Mouse (Mus musculus): ENCODE results near the gene Dst.

Gene Dst

GRCm38 (mm10) chr1:33916554-33916953, 8.5 kb downstream of the Dst start:
- in situ Hi-C loops (cut with MboI; ENCODE audit: low pct_unique_long_range_greater_than_20kb in 1 of 2, low sequenced_read_pairs in 2 of 2, unreplicated experiment in 1 of 2): no loop called here

- in situ Hi-C loops (cut with MboI; ENCODE audit: low pct_unique_long_range_greater_than_20kb in 1 of 2, low sequenced_read_pairs in 2 of 2, unreplicated experiment in 1 of 2): no loop called here
Observed at GRCm38 (mm10) chr1:33922975-33923374, 14.9 kb downstream of the Dst start.

GRCm38 (mm10) chr1:33925283-33925682, 17.3 kb downstream of the Dst start:
- in situ Hi-C loops (cut with MboI; ENCODE audit: low pct_unique_long_range_greater_than_20kb in 1 of 2, low sequenced_read_pairs in 2 of 2, unreplicated experiment in 1 of 2): no loop called here

- in situ Hi-C loops (cut with MboI; ENCODE audit: low pct_unique_long_range_greater_than_20kb in 1 of 2, low sequenced_read_pairs in 2 of 2, unreplicated experiment in 1 of 2): no loop called here
Observed at GRCm38 (mm10) chr1:33927466-33927865, 19.4 kb downstream of the Dst start.

GRCm38 (mm10) chr1:33931791-33932190, 23.8 kb downstream of the Dst start:
- in situ Hi-C loops (cut with MboI; ENCODE audit: low pct_unique_long_range_greater_than_20kb in 1 of 2, low sequenced_read_pairs in 2 of 2, unreplicated experiment in 1 of 2): no loop called here

- in situ Hi-C loops (cut with MboI; ENCODE audit: low pct_unique_long_range_greater_than_20kb in 1 of 2, low sequenced_read_pairs in 2 of 2, unreplicated experiment in 1 of 2): no loop called here
Observed at GRCm38 (mm10) chr1:33932196-33932595, 24.2 kb downstream of the Dst start.

- in situ Hi-C loops (cut with MboI; ENCODE audit: low pct_unique_long_range_greater_than_20kb in 1 of 2, low sequenced_read_pairs in 2 of 2, unreplicated experiment in 1 of 2): no loop called here
Observed at GRCm38 (mm10) chr1:33932845-33933499, 24.9 kb downstream of the Dst start.

- in situ Hi-C loops (cut with MboI; ENCODE audit: low pct_unique_long_range_greater_than_20kb in 1 of 2, low sequenced_read_pairs in 2 of 2, unreplicated experiment in 1 of 2): no loop called here
Observed at GRCm38 (mm10) chr1:33935946-33936345, 27.9 kb downstream of the Dst start.

- in situ Hi-C loops (cut with MboI; ENCODE audit: low pct_unique_long_range_greater_than_20kb in 1 of 2, low sequenced_read_pairs in 2 of 2, unreplicated experiment in 1 of 2): no loop called here
Observed at GRCm38 (mm10) chr1:33939828-33940227, 31.8 kb downstream of the Dst start.

- in situ Hi-C loops (cut with MboI; ENCODE audit: low pct_unique_long_range_greater_than_20kb in 1 of 2, low sequenced_read_pairs in 2 of 2, unreplicated experiment in 1 of 2): no loop called here
Observed at GRCm38 (mm10) chr1:33940364-33940928, 32.4 kb downstream of the Dst start.

- in situ Hi-C loops (cut with MboI; ENCODE audit: low pct_unique_long_range_greater_than_20kb in 1 of 2, low sequenced_read_pairs in 2 of 2, unreplicated experiment in 1 of 2): no loop called here
Observed at GRCm38 (mm10) chr1:33942638-33943037, 34.6 kb downstream of the Dst start.

- in situ Hi-C loops (cut with MboI; ENCODE audit: low pct_unique_long_range_greater_than_20kb in 1 of 2, low sequenced_read_pairs in 2 of 2, unreplicated experiment in 1 of 2): no loop called here
Observed at GRCm38 (mm10) chr1:33943943-33944342, 35.9 kb downstream of the Dst start.

- in situ Hi-C loops (cut with MboI; ENCODE audit: low pct_unique_long_range_greater_than_20kb in 1 of 2, low sequenced_read_pairs in 2 of 2, unreplicated experiment in 1 of 2): no loop called here
Observed at GRCm38 (mm10) chr1:33944977-33945750, 37.1 kb downstream of the Dst start.

GRCm38 (mm10) chr1:33945756-33946155, 37.7 kb downstream of the Dst start:
- in situ Hi-C loops (cut with MboI; ENCODE audit: low pct_unique_long_range_greater_than_20kb in 1 of 2, low sequenced_read_pairs in 2 of 2, unreplicated experiment in 1 of 2): no loop called here

- in situ Hi-C loops (cut with MboI; ENCODE audit: low pct_unique_long_range_greater_than_20kb in 1 of 2, low sequenced_read_pairs in 2 of 2, unreplicated experiment in 1 of 2): no loop called here
Observed at GRCm38 (mm10) chr1:33946601-33947395, 38.8 kb downstream of the Dst start.

GRCm38 (mm10) chr1:33947838-33948237, 39.8 kb downstream of the Dst start:
- in situ Hi-C loops (cut with MboI; ENCODE audit: low pct_unique_long_range_greater_than_20kb in 1 of 2, low sequenced_read_pairs in 2 of 2, unreplicated experiment in 1 of 2): no loop called here

GRCm38 (mm10) chr1:33948511-33948910, 40.5 kb downstream of the Dst start:
- in situ Hi-C loops (cut with MboI; ENCODE audit: low pct_unique_long_range_greater_than_20kb in 1 of 2, low sequenced_read_pairs in 2 of 2, unreplicated experiment in 1 of 2): no loop called here

- in situ Hi-C loops (cut with MboI; ENCODE audit: low pct_unique_long_range_greater_than_20kb in 1 of 2, low sequenced_read_pairs in 2 of 2, unreplicated experiment in 1 of 2): no loop called here
Observed at GRCm38 (mm10) chr1:33955626-33956025, 47.6 kb downstream of the Dst start.

GRCm38 (mm10) chr1:33960439-33960838, 52.4 kb downstream of the Dst start:
- in situ Hi-C loops (cut with MboI; ENCODE audit: low pct_unique_long_range_greater_than_20kb in 1 of 2, low sequenced_read_pairs in 2 of 2, unreplicated experiment in 1 of 2): loop anchor here in 1 of 2 experiments (5.0 kb wide), 1 partner anchor 68 kb away; no protein-coding TSS in a partner anchor

Data from mouse embryonic stem cell (cell line).